Mouse (Mus musculus): ENCODE results near the gene Ist1. TPM values are rescaled to one million over a fixed set of nuclear protein-coding genes. Genes with fewer than 3 reads are reported as not detected.

Ist1 gene
- polyA plus RNA-seq, 1 experiment: 54.0 TPM

DNA sequence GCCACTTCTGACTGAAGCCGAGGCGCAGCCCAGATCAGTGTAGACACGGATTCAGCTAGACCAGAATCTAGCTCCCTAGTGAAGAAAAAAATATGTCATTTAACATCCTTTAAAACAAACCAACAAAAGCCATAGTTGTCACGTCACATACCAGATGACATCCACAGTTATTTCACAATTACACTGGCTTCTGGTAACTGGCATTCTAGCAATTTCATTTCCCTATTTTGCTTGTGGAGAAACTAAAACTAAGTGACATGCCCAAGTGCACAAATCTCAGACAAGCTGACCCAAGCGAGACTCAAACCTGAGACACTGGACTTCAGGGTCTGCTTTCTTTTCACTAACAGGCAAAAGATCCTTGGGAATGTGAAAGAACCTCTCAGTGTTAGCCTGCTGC lies 10.9 kb downstream of the Ist1 start:
- Histone ChIP-seq H3K27ac (ENCODE audit: insufficient read depth, low read depth, low read length) (0 out of 2 replicates have a peak overlapping the region, but pooled peaks have one; percentile 10), H3K4me1 (ENCODE audit: control insufficient read depth, insufficient read depth, low read length) (peaks cover 13% of the 10 kb centered on the region), H3K36me3 (ENCODE audit: control insufficient read depth, insufficient read depth, low read length) (peaks cover 13% of the 10 kb centered on the region), H3K27me3 (replicated peaks; ENCODE audit: control insufficient read depth, insufficient read depth, low read length) (no peaks in the 10 kb centered on the region), H3K4me3 (ENCODE audit: insufficient read depth, low read depth, low read length) (no peak overlapping the region)
- DNase-seq: no peak
- 75% methylated on average over 5 of the region's 5 CpGs for WGBS
- TF ChIP-seq POLR2A (IDR thresholded peaks at IDR 0.05; ENCODE audit: low read depth, low read length) (no peak), CTCF (conservative IDR thresholded peaks at IDR 0.05; ENCODE audit: insufficient read depth, insufficient read length, low read depth, low read length) (no peak)

DNA sequence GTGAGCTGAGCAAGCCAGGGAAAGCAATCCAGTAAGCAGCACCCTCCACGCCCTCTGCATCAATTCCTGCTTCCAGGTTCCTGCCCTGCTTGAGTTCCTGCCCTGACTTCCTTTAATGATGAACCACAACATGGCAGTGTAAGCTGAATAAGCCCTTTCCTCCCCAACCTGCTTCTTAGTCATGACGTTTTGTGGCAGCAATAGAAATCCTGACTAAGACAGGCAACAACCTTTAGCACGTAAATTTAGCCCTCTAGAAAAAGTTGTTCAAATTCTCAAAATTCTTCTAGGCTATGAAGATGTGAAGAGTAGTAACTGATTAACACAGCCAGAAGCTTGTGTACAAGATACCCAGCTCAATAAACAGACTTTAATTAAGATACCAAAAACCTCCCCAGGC lies 11.5 kb downstream of the Ist1 start:
- Histone ChIP-seq H3K27me3 (replicated peaks; ENCODE audit: control insufficient read depth, insufficient read depth, low read length) (no peaks in the 10 kb centered on the region), H3K36me3 (ENCODE audit: control insufficient read depth, insufficient read depth, low read length) (peaks cover 15% of the 10 kb centered on the region), H3K27ac (ENCODE audit: insufficient read depth, low read depth, low read length) (0 out of 2 replicates have a peak overlapping the region, but pooled peaks have one; percentile 41), H3K4me1 (ENCODE audit: control insufficient read depth, insufficient read depth, low read length) (peaks cover 13% of the 10 kb centered on the region), H3K4me3 (ENCODE audit: insufficient read depth, low read depth, low read length) (no peak overlapping the region)
- peak; percentile 43 for DNase-seq
- no peak for TF ChIP-seq CTCF (conservative IDR thresholded peaks at IDR 0.05; ENCODE audit: insufficient read depth, insufficient read length, low read depth, low read length)
- no peak for TF ChIP-seq POLR2A (IDR thresholded peaks at IDR 0.05; ENCODE audit: low read depth, low read length)
- WGBS: 35% methylated on average over 3 of the region's 3 CpGs

DNA sequence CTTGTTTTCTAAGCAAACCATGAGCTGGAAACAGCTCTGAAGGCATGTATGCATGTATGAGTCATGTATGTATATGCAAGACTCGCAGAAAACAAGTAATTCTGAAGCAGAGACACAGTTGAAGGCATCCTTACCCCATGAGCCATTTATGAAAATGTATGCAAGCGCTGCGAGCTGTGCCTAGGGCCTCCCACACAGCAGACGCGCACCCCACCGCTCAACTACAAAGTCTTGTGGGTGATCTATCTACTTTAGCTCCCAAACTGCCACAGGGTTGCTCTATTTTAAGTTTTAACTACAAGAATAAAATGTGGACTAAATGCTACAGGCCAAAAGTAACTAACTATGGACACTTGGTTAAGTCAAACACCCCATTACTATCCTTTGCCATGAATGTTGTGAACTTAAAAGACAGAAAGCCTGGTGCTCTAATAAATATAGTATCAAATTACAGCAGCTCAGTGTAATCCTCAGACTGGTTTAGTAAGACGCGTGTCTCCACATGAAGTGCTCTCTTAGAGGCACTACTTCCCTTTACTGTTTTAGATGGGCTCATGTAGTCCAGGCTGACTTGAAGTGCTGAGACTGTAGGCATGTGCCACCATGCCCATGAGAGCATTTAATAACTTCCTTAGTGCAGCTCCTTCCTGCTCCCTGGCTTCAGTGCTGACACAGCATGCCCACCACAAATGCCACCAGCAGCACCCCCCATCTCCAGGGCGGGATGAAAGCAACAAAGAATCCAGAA lies 17.0 kb downstream of the Ist1 start:
- H3K27me3 ChIP-seq (replicated peaks; ENCODE audit: control insufficient read depth, insufficient read depth, low read length): no peaks in the 10 kb centered on the region
- no peak for TF ChIP-seq CTCF (conservative IDR thresholded peaks at IDR 0.05; ENCODE audit: insufficient read depth, insufficient read length, low read depth, low read length)
- TF ChIP-seq POLR2A (IDR thresholded peaks at IDR 0.05; ENCODE audit: low read depth, low read length): no peak
- H3K4me3 ChIP-seq (ENCODE audit: insufficient read depth, low read depth, low read length): no peak overlapping the region
- DNase-seq: no peak
- no peak overlapping the region for H3K27ac ChIP-seq (ENCODE audit: insufficient read depth, low read depth, low read length)
- 93% methylated on average over 9 of the region's 9 CpGs for WGBS
- H3K4me1 ChIP-seq (ENCODE audit: control insufficient read depth, insufficient read depth, low read length): peaks cover 2% of the 10 kb centered on the region
- peaks cover 27% of the 10 kb centered on the region for H3K36me3 ChIP-seq (ENCODE audit: control insufficient read depth, insufficient read depth, low read length)

GRCm38 (mm10) chr8:109673596-109673995 lies 19.5 kb downstream of the Ist1 start:
- TF ChIP-seq CTCF (conservative IDR thresholded peaks at IDR 0.05; ENCODE audit: insufficient read depth, insufficient read length, low read depth, low read length): no peak
- 61% methylated on average over 2 of the region's 2 CpGs for WGBS
- Histone ChIP-seq H3K27me3 (replicated peaks; ENCODE audit: control insufficient read depth, insufficient read depth, low read length) (no peaks in the 10 kb centered on the region), H3K4me3 (ENCODE audit: insufficient read depth, low read depth, low read length) (no peak overlapping the region), H3K27ac (ENCODE audit: insufficient read depth, low read depth, low read length) (no peak overlapping the region), H3K36me3 (ENCODE audit: control insufficient read depth, insufficient read depth, low read length) (peaks cover 22% of the 10 kb centered on the region), H3K4me1 (ENCODE audit: control insufficient read depth, insufficient read depth, low read length) (no peaks in the 10 kb centered on the region)
- DNase-seq: peak; percentile 54

GRCm38 (mm10) chr8:109672656-109673055 lies 20.4 kb downstream of the Ist1 start:
- TF ChIP-seq CTCF (conservative IDR thresholded peaks at IDR 0.05; ENCODE audit: insufficient read depth, insufficient read length, low read depth, low read length): no peak
- no peak for TF ChIP-seq POLR2A (IDR thresholded peaks at IDR 0.05; ENCODE audit: low read depth, low read length)
- H3K27ac ChIP-seq (ENCODE audit: insufficient read depth, low read depth, low read length): no peak overlapping the region
- no peaks in the 10 kb centered on the region for H3K27me3 ChIP-seq (replicated peaks; ENCODE audit: control insufficient read depth, insufficient read depth, low read length)
- H3K4me3 ChIP-seq (ENCODE audit: insufficient read depth, low read depth, low read length): no peak overlapping the region
- H3K4me1 ChIP-seq (ENCODE audit: control insufficient read depth, insufficient read depth, low read length): no peaks in the 10 kb centered on the region
- DNase-seq: no peak
- H3K36me3 ChIP-seq (ENCODE audit: control insufficient read depth, insufficient read depth, low read length): peaks cover 20% of the 10 kb centered on the region
- WGBS: 92% methylated on average over 5 of the region's 5 CpGs

GRCm38 (mm10) chr8:109666616-109667015 lies 26.4 kb downstream of the Ist1 start:
- H3K36me3 ChIP-seq (ENCODE audit: control insufficient read depth, insufficient read depth, low read length): peaks cover 3% of the 10 kb centered on the region
- 82% methylated on average over 5 of the region's 5 CpGs for WGBS
- H3K27ac ChIP-seq (ENCODE audit: insufficient read depth, low read depth, low read length): no peak overlapping the region
- no peaks in the 10 kb centered on the region for H3K4me1 ChIP-seq (ENCODE audit: control insufficient read depth, insufficient read depth, low read length)
- no peak for TF ChIP-seq CTCF (conservative IDR thresholded peaks at IDR 0.05; ENCODE audit: insufficient read depth, insufficient read length, low read depth, low read length)
- no peak for TF ChIP-seq POLR2A (IDR thresholded peaks at IDR 0.05; ENCODE audit: low read depth, low read length)
- H3K27me3 ChIP-seq (replicated peaks; ENCODE audit: control insufficient read depth, insufficient read depth, low read length): no peaks in the 10 kb centered on the region
- no peak overlapping the region for H3K4me3 ChIP-seq (ENCODE audit: insufficient read depth, low read depth, low read length)
- no peak for DNase-seq

GRCm38 (mm10) chr8:109662328-109662727 lies 30.7 kb downstream of the Ist1 start:
- Histone ChIP-seq H3K27me3 (replicated peaks; ENCODE audit: control insufficient read depth, insufficient read depth, low read length) (no peaks in the 10 kb centered on the region), H3K4me3 (ENCODE audit: insufficient read depth, low read depth, low read length) (no peak overlapping the region), H3K27ac (ENCODE audit: insufficient read depth, low read depth, low read length) (no peak overlapping the region), H3K4me1 (ENCODE audit: control insufficient read depth, insufficient read depth, low read length) (no peaks in the 10 kb centered on the region), H3K36me3 (ENCODE audit: control insufficient read depth, insufficient read depth, low read length) (no peaks in the 10 kb centered on the region)
- 81% methylated on average over 3 of the region's 3 CpGs for WGBS
- TF ChIP-seq POLR2A (IDR thresholded peaks at IDR 0.05; ENCODE audit: low read depth, low read length) (no peak), CTCF (conservative IDR thresholded peaks at IDR 0.05; ENCODE audit: insufficient read depth, insufficient read length, low read depth, low read length) (no peak)
- no peak for DNase-seq
